Mouse (Mus musculus) G1E-ER4 (cell line): ENCODE data around the gene Lmf1. TPM values are rescaled to one million over a fixed set of nuclear protein-coding genes. Genes with fewer than 3 reads are reported as not detected.

Experiments
- GATA1 ChIP-seq: IDR thresholded peaks from one replicate; pipeline ENCODE4 v1.8.0; 2012; ENCODE audit warnings: low read length, inconsistent platforms
- polyA plus RNA-seq: library from polyadenylated mRNA; stranded (reverse); fragments of >175 nt; gene quantifications from 2 replicates; pipeline ENCODE4 v1.2.3, GENCODE M21; 2012

Lmf1 gene
- polyA plus RNA-seq = 16.3 and 16.6 TPM in 2 replicates

- TF ChIP-seq GATA1 = no peak
These were observed at the start of gene Lmf1 for GRCm38 (mm10) chr17:25578920-25579319. Gene Lmf1 (plus strand): TSS chr17:25579085.

DNA sequence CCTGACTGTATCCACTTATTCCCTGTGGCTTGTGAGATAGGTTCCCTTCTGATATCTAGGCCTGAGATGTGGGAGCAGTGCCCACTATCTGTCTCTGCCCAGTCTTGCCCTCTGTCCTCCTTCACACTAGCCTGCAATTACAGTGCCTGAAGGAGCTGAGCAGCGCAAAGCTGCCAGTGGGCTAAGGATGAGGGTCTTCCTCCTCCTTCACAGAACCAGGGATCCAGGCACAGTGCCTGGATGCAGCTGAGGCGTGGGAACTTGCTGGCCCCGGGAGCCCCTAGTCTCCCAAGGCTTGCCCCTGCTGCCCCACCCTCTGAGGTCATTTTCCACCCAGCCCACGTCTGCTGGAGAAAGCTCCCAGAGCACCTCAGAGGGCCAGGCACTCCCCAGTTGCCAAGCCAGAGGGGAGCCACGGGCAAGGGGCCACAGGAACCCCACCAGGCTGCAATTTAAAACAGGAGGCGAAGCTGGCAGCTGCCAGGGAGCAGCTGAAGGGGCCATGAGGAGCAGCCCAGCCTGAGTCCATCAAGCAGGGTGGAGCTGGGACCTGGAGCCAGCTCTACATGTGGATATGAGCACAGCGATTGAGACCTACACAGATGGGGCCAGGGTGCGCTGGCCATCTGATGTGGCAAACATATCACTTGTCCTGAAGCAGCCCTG lies 48.4 kb upstream of the Lmf1 start:
- no peak for TF ChIP-seq GATA1

GRCm38 (mm10) chr17:25538945-25539875 lies 39.7 kb upstream of the Lmf1 start:
- TF ChIP-seq GATA1 = no peak

- no peak for TF ChIP-seq GATA1
These were observed 38.2 kb upstream of the Lmf1 start for GRCm38 (mm10) chr17:25540731-25541130.

DNA sequence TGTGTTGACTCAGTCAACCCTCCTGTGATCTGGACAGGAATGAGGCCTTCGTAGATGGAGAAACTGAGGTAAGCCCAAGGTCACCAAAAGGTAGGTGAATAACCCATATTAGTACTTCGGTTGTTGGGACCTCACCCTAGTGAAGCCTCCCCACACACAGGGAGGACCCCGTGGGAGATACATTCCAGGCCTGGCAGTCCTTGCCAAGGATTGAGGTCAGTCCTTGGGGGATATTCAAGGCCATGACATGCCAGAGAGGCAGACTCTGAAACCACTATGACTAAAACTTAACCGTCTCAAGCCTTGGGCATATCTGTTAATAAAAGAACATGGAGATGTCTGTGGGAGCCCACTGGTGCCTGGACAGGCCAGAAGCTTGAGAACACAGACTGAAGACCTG lies 37.1 kb upstream of the Lmf1 start:
- no peak for TF ChIP-seq GATA1

GRCm38 (mm10) chr17:25547026-25547425 lies 31.9 kb upstream of the Lmf1 start:
- TF ChIP-seq GATA1 = no peak

DNA sequence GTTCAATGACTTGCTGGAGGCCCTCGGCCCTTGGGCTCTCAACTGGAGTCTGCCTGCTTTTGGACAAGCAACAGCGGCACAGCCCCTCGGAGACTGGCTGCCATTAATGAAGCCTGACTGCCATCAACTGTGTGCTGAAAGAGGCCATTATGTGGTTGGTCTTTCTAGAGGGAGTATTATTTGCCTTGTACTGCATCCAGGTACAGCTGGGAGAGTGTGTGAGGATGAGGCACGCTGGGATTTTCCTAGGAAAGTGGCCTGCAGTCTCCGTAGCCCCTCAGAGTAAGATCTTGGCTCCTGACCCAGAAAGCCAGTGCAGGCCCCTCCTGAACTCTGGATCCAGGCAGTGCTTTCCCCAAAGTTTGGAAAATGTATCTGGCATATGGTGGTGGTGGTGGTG lies 28.9 kb upstream of the Lmf1 start:
- TF ChIP-seq GATA1 = no peak

- no peak for TF ChIP-seq GATA1
These were observed 27.6 kb upstream of the Lmf1 start for GRCm38 (mm10) chr17:25551313-25551712.

- TF ChIP-seq GATA1 = no peak
These were observed 23.7 kb upstream of the Lmf1 start for GRCm38 (mm10) chr17:25555159-25555558.

DNA sequence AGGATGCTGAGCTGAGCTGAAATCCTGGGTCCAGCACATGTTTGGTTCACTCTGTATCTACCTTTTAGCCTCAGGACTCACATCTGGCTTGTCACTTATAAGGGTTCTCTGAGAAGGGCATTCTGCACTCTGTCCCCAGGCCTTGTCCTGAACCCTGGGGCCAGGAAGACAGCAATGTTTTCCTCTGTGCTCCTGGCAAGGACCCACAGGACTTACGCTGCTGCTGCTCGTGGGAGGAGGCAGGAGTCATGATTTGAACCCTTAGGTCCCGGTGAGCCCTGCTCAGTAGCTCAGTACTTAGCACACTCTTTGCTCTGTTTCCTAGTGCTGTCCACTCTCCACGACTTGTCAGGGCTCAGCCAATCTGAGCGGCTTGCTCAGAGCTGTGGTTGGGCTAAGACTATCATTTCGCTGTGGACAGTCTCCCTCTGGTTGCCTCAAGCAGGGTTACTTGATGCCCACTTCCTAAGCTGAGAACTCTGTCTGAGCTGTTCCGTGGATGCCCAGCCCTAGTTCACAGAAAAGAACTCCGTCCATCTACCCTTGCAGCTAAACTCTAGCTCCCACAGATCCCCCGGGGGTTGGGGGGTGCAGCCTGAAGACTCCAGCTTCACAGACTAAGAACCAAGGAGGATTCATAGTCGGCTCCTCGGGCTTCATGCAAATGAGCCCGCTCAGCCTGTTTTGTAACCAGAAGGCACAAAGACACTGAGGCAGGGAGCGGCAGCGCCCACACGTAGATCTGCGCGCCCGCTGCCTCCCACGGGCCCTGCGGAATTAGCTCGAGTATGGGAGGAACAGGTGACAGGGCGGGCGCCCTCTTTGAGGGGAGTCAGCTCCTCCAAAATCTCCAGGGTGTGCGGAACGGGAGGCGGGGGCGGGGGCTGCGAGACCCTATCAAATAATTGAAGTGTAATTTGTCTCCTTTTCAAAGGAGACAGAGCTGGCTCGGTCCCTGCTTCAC lies 22.9 kb upstream of the Lmf1 start:
- no peak for TF ChIP-seq GATA1

- no peak for TF ChIP-seq GATA1
These were observed 22.1 kb upstream of the Lmf1 start for GRCm38 (mm10) chr17:25556630-25557354.

DNA sequence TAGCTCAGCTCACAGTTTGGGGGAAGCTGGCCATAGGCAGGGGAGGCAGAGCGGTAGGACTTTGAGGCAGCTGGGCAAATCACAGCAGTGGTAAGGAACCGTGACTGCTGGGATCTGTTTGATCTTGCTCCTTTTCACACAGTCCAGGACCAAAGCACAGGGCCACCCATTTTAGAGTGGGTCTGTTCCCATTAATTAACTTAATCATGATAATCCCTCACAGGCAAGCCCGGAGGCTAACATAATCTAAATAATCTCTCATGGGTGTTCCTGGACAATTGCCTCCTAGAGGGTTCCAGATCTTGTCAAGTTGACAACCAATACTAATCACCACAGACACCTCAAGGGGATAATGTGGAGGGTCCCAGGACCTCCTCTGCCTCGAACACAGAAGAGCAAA lies 19.3 kb upstream of the Lmf1 start:
- no peak for TF ChIP-seq GATA1

DNA sequence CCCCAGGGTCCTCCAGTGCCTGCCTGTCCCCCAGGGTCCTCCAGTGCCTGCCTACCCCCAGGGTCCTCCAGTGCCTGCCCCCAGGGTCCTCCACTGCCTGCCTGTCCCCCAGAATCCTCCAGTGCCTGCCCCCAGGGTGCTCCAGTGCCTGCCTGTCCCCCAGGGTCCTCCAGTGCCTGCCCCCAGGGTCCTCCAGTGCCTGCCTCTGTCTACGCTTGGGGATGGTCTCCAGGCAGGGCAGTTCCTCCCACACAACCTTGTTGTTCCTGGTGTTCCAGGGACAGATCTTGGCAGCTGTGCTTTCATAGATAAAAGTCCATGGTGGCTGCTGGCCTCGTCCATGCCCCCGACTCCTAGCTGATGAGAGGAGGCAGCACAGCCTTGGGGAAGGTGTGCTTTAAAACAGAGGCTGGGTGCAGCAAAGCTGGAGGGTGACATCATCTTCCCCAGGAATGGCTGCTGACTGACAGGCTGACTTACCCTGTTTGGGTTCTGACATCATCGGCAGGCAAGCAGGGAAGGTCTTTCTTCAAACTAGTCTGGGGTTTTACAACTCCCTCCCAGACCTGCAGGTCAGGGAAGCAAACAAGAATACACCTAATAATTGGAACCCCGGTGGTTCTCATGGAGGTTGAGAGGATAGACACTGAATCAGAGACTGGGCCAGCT lies 18.2 kb upstream of the Lmf1 start:
- no peak for TF ChIP-seq GATA1
